Comparison of ENCODE assay signal across 16 mouse cellular contexts in genomic region chr4:130563260-130563756, GRCm38 (mm10). TPM values are rescaled to one million over a fixed set of nuclear protein-coding genes. Genes with fewer than 3 reads are reported as not detected.
DNase-seq lines count a peak whose midpoint lies in the region; ATAC-seq and TF ChIP-seq lines count a peak whose summit lies in the region.
"Had no signal": no experiment of that assay in that cellular context is flagged by ENCODE, and none has a peak within 500 bp of the region (broad histone marks: within the 10 kb centered on the region; RNA-seq: fewer than 3 reads in every experiment).

No protein-coding gene starts in this region.

- H3K4me3 ChIP-seq in midbrain, embryonic 14.5 days (replicated peaks; ENCODE audit: low read depth, low read length) = no peak overlapping the region
- no peak overlapping the region for H3K4me3 ChIP-seq in midbrain, embryonic 11.5 days (ENCODE audit: low read depth, low read length)
- no peak overlapping the region for H3K4me3 ChIP-seq in hindbrain, postnatal 0 days (ENCODE audit: low read length)
- H3K4me3 ChIP-seq in neural tube, embryonic 15.5 days (replicated peaks) = no peak overlapping the region
- H3K4me3 ChIP-seq: embryonic facial prominence, embryonic 10.5 days; erythroblast, embryonic 14.5 days; intestine, embryonic 15.5 days had no signal

- no peak for ATAC-seq in midbrain, embryonic 14.5 days (ENCODE audit: low FRiP score, low TSS enrichment)
- no peak for ATAC-seq in midbrain, embryonic 11.5 days (ENCODE audit: low FRiP score)
- ATAC-seq in hindbrain, postnatal 0 days = 0 out of 2 replicates have a peak, but pooled peaks have one; percentile 10
- ATAC-seq in neural tube, embryonic 15.5 days (ENCODE audit: low FRiP score) = no peak
- ATAC-seq: intestine, embryonic 15.5 days had no signal

- H3K27me3 ChIP-seq in midbrain, embryonic 14.5 days (ENCODE audit: control insufficient read depth, insufficient read depth, low read length) = no peaks in the 10 kb centered on the region
- H3K27me3 ChIP-seq in midbrain, embryonic 11.5 days (ENCODE audit: control insufficient read depth, insufficient read depth, low read length) = no peaks in the 10 kb centered on the region
- H3K27me3 ChIP-seq in hindbrain, postnatal 0 days (ENCODE audit: insufficient read depth, low read length) = no peaks in the 10 kb centered on the region
- H3K27me3 ChIP-seq in neural tube, embryonic 15.5 days (replicated peaks) = no peaks in the 10 kb centered on the region
- H3K27me3 ChIP-seq: intestine, embryonic 15.5 days had no signal

- peaks cover 55% of the 10 kb centered on the region for H3K4me1 ChIP-seq in midbrain, embryonic 14.5 days (ENCODE audit: control insufficient read depth, insufficient read depth, low read length)
- H3K4me1 ChIP-seq in midbrain, embryonic 11.5 days (ENCODE audit: control insufficient read depth, insufficient read depth, low read length) = peaks cover 13% of the 10 kb centered on the region
- H3K4me1 ChIP-seq in hindbrain, postnatal 0 days (ENCODE audit: insufficient read depth, low read length) = peaks cover 20% of the 10 kb centered on the region
- H3K4me1 ChIP-seq in neural tube, embryonic 15.5 days = peaks cover 73% of the 10 kb centered on the region

- peak; percentile 66 to 72 for DNase-seq in cerebellum, postnatal 14 days
- DNase-seq in cerebellum, postnatal 4 days (ENCODE audit: low spot score in 2 of 2) = no peak
- DNase-seq in midbrain, embryonic 14.5 days = no peak
- DNase-seq in midbrain, embryonic 11.5 days (ENCODE audit: low spot score, missing footprints) = no peak
- DNase-seq in hindbrain, postnatal 0 days (ENCODE audit: low spot score) = no peak
- DNase-seq in right cerebral cortex, postnatal 25 days = no peak
- DNase-seq: gastrocnemius, postnatal 25 days; kidney, postnatal 4 days; lung, adult 18-20 months; right cerebral cortex, postnatal 4 days; thymus, postnatal 25 days had no signal

- peak overlapping the region; percentile 25 for H3K4me2 ChIP-seq in midbrain, embryonic 14.5 days (ENCODE audit: low read length)
- no peak overlapping the region for H3K4me2 ChIP-seq in midbrain, embryonic 11.5 days
- H3K4me2 ChIP-seq in hindbrain, postnatal 0 days (ENCODE audit: low read depth, low read length) = no peak overlapping the region
- H3K4me2 ChIP-seq in neural tube, embryonic 15.5 days = peak overlapping the region; percentile 42
- H3K4me2 ChIP-seq: heart, embryonic 11.5 days; intestine, embryonic 15.5 days had no signal

- TF ChIP-seq CTCF in hindbrain, postnatal 0 days (IDR thresholded peaks at IDR 0.05; ENCODE audit: low read depth) = no peak

- H3K36me3 ChIP-seq in midbrain, embryonic 14.5 days (ENCODE audit: control insufficient read depth, insufficient read depth, low read length) = no peaks in the 10 kb centered on the region
- no peaks in the 10 kb centered on the region for H3K36me3 ChIP-seq in midbrain, embryonic 11.5 days (ENCODE audit: control insufficient read depth, insufficient read depth, low read length)
- H3K36me3 ChIP-seq in hindbrain, postnatal 0 days (ENCODE audit: insufficient read depth, low read length) = no peaks in the 10 kb centered on the region
- no peaks in the 10 kb centered on the region for H3K36me3 ChIP-seq in neural tube, embryonic 15.5 days
- H3K36me3 ChIP-seq: intestine, embryonic 15.5 days had no signal

- no peak overlapping the region; the same call in 1 of the 2 replicates for H3K9ac ChIP-seq in midbrain, embryonic 14.5 days (replicated peaks; ENCODE audit: low read length)
- H3K9ac ChIP-seq in midbrain, embryonic 11.5 days (ENCODE audit: low read length) = no peak overlapping the region
- no peak overlapping the region for H3K9ac ChIP-seq in hindbrain, postnatal 0 days (replicated peaks; ENCODE audit: low read length)
- H3K9ac ChIP-seq in neural tube, embryonic 15.5 days (replicated peaks) = no peak overlapping the region
- H3K9ac ChIP-seq: intestine, embryonic 15.5 days had no signal

- 83% methylated on average over 9 of the region's 9 CpGs for WGBS in midbrain, embryonic 14.5 days
- WGBS in midbrain, embryonic 11.5 days = 86% methylated on average over 9 of the region's 9 CpGs
- 50% methylated on average over 9 of the region's 9 CpGs for WGBS in hindbrain, postnatal 0 days
- WGBS in neural tube, embryonic 15.5 days = 65% methylated on average over 9 of the region's 9 CpGs

- H3K27ac ChIP-seq in midbrain, embryonic 14.5 days (replicated peaks; ENCODE audit: low read depth, low read length) = peak overlapping the region; percentile 42
- H3K27ac ChIP-seq in midbrain, embryonic 11.5 days (ENCODE audit: low read depth, low read length) = no peak overlapping the region
- peak overlapping the region; percentile 49; the same call in 1 of the 2 replicates for H3K27ac ChIP-seq in hindbrain, postnatal 0 days
- peak overlapping the region; percentile 76 for H3K27ac ChIP-seq in neural tube, embryonic 15.5 days (replicated peaks)
- H3K27ac ChIP-seq: embryonic facial prominence, embryonic 10.5 days; intestine, embryonic 15.5 days had no signal

- no peaks in the 10 kb centered on the region for H3K9me3 ChIP-seq in midbrain, embryonic 14.5 days (ENCODE audit: control insufficient read depth, low read length)
- H3K9me3 ChIP-seq in midbrain, embryonic 11.5 days (ENCODE audit: control insufficient read depth, low read length) = no peaks in the 10 kb centered on the region
- H3K9me3 ChIP-seq in hindbrain, postnatal 0 days (ENCODE audit: low read length) = no peaks in the 10 kb centered on the region
- H3K9me3 ChIP-seq in neural tube, embryonic 15.5 days (replicated peaks) = no peaks in the 10 kb centered on the region
- H3K9me3 ChIP-seq: embryonic facial prominence, embryonic 10.5 days; intestine, embryonic 15.5 days had no signal

RNA-seq across cellular contexts. Expression of gene Nkain1, which starts 10.7 kb away (rescaled TPM):
- polyA plus RNA-seq in midbrain, embryonic 14.5 days (2014; fragmentation: Nextera tagmentation; extraction: Ambion mirVana) = 25.7 and 76.6 TPM in 2 replicates
- polyA plus RNA-seq in midbrain, embryonic 11.5 days (2014; fragmentation: Nextera tagmentation; extraction: Ambion mirVana) = 18.7 and 21.4 TPM in 2 replicates
- total RNA-seq in hindbrain, postnatal 0 days (2014; rRNA removed) = 313 and 323 TPM in 2 replicates
- 10.1 and 10.2 TPM in 2 replicates for polyA plus RNA-seq in hindbrain, postnatal 0 days (2015; fragmentation: Nextera tagmentation; extraction: Ambion mirVana)
- polyA plus RNA-seq in neural tube, embryonic 15.5 days (2015; fragmentation: Nextera tagmentation; extraction: Ambion mirVana) = 7.9 and 11.0 TPM in 2 replicates
- polyA plus RNA-seq: erythroblast, embryonic 14.5 days had no signal

Comparison
In these comparisons a context has a peak if more than half of its experiments do, and no peak if none do; other contexts are left out.
1. DNase-seq: peak in cerebellum, postnatal 14 days (2 of 2); none in cerebellum, postnatal 4 days (0 of 2), midbrain, embryonic 14.5 days (single experiment), midbrain, embryonic 11.5 days (single experiment), hindbrain, postnatal 0 days (single experiment) and right cerebral cortex, postnatal 25 days (single experiment).
2. H3K4me2 ChIP-seq: peak in midbrain, embryonic 14.5 days (single experiment) and neural tube, embryonic 15.5 days (single experiment); none in midbrain, embryonic 11.5 days (single experiment) and hindbrain, postnatal 0 days (single experiment).